Mouse (Mus musculus) embryonic stem cell, embryonic (primary cell): ENCODE results near the gene Ly6g5c.

ENCODE experiments used
- CTCF ChIA-PET, 4 experiments: fragments of 300-600 bp in 2 of 4; fragments of 350-600 bp in 2 of 4; sonication (Branson Sonifier 250); formaldehyde crosslinking; loops; one replicate each; lab custom pipeline; 2022; ENCODE audit warnings: inconsistent platforms in 2 of 4; lab: Charles Lee
- POLR2A ChIA-PET, 4 experiments: fragments of 300-600 bp in 2 of 4; fragments of 350-600 bp in 2 of 4; sonication (Branson Sonifier 250); formaldehyde crosslinking; loops; one replicate each; lab custom pipeline; 2022; ENCODE audit warnings: antibody characterized with exemption in 4 of 4, inconsistent platforms in 1 of 4; lab: Charles Lee

Ly6g5c gene

DNA sequence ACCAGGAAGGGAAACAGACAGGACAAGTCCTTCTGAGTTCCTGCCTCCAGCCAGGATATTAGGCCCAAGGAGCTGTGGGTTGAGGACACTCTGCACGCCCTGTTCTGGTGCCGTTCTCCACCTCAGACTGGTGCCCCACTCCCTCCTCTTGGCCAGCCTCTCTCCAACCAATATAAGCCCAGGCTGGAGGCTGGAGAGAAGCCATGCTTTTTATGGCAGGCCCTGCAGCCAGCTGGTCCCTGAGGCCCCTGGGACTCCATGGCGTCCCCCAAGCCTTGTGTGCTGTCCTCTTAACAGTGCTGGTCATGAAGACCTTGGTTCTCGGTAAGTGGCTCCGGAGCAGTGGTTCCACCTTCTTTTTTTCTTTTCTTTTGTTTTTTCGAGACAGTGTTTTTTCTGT lies at the start of gene Ly6g5c:
Ly6g5c (plus strand) TSS at position 183 of the 400 bp plus-strand sequence.
- ChIA-PET CTCF (interaction anchor here in 2 of 4 experiments (0.5 to 1.0 kb wide), 3 partner anchors 11 to 102 kb away, joined by 7 to 14 read pairs (median 8); no protein-coding TSS in a partner anchor), POLR2A (interaction anchor here in 3 of 4 experiments (0.6 to 1.9 kb wide), 9 partner anchors 9 to 1152 kb away, joined by 3 to 10 read pairs (median 4); partner anchors contain the start of genes Csnk2b (in 1 of the 3) and Gpank1 (in 1 of the 3))

DNA sequence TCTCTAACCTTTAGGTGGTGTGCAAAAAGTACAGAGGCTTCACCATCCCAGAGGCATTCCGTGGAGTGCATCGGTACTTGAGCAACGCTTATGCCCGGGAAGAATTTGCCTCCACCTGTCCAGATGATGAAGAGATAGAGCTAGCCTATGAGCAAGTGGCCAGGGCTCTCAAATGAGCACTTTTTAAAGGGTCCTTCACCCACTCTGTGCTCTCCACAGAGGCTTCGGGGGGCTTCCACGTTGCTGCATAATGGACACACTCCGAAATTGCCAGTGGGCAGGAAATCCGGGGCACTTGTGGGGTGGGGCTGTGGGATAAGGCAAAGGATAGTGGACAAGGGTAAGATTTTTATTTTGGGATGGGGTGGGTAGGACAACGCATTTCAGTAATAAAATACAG lies 49.8 kb upstream of the Ly6g5c start:
- POLR2A ChIA-PET: interaction anchor here in 3 of 4 experiments (0.6 to 5.6 kb wide), 46 partner anchors 10 to 327 kb away, joined by 3 to 105 read pairs (median 5); partner anchors contain the start of genes Ddx39b (in 3 of the 3), Msh5 (in 3 of the 3), Clic1 (in 2 of the 3) and D17H6S53E (in 2 of the 3)
- CTCF ChIA-PET: interaction anchor here (0.5 to 2.5 kb wide), 14 partner anchors 12 to 729 kb away, joined by 3 to 13 read pairs (median 4); partner anchors contain the start of genes Abhd16a (in 1 of the 4), Csnk2b (in 1 of the 4), Gpank1 (in 1 of the 4) and Msh5 (in 1 of the 4)

DNA sequence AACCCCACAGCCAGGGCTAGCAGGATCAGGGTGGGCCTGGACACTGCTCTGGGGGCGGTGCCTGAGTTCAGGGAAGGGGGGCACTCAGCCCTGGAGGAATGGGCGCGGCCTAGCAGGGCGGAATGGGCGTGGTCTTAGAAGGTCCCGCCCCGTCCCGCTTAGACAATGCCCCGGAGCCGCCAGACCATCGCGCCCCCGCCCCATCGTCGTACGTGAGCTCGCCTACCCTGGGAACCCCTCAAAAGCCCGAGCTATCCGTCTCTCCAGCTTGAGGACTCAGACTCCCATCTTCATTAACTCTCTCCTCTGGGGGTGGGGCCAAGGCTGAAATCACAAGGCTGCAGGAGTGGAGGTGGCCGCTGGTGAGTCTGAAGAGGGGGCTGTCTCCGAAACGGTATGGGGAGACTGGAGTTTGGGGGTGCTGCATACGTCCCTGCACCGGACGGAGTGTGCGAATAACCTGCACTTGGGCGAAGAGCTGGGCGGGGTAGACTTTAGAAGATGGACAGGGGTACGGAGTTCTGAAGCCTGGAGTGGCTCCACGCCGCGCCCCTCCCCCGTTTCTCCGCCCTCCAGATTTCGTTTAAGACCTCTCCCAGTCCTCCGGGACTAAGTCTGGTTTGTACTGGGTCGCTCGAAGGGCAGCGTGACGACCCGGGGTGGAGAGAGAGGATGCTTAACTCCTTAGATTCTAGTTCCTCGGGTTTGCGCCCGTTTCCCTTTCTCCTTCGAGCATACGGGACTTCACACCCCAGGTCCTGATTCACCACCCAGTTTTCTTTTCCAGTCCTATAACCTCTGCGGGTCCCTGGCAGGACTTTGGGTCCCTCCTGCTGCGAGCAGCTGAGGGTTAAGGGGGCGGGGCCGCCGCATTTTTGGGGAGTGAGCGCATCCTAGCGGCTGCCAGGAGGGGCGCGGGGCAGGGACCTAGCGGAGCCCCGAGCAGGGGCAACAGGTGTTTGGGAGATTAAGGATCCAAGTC lies 48.9 kb upstream of the Ly6g5c start, which contains the start of gene Ddah2:
Ddah2 (plus strand) TSS at position 125 of the 982 bp plus-strand sequence.
- POLR2A ChIA-PET: interaction anchor here in 3 of 4 experiments (0.6 to 5.6 kb wide), 74 partner anchors 8 to 412 kb away, joined by 3 to 105 read pairs (median 4); partner anchors contain the start of genes Clic1 (in 3 of the 3), Ddx39b (in 3 of the 3), Ly6g6e (in 3 of the 3) and Msh5 (in 3 of the 3)
- CTCF ChIA-PET: interaction anchor here (0.5 to 2.5 kb wide), 23 partner anchors 9 to 728 kb away, joined by 3 to 13 read pairs (median 4); partner anchors contain the start of genes Abhd16a (in 1 of the 4), Clic1 (in 1 of the 4), Csnk2b (in 1 of the 4) and Gpank1 (in 1 of the 4)

DNA sequence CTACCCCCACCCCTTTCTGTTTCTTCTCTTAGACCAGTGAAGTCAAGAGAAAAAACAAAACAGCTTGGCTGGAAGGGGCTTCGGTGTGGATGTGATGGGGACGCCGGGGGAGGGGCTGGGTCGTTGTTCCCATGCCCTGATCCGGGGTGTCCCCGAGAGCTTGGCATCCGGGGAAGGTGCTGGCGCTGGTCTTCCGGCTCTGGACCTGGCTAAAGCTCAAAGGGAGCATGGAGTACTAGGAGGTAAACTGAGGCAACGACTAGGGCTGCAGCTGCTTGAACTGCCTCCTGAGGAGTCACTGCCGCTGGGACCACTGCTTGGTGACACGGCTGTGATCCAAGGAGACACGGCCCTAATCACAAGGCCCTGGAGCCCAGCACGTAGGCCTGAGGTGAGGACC lies 48.0 kb upstream of the Ly6g5c start:
- ChIA-PET CTCF (interaction anchor here in 3 of 4 experiments (0.8 to 2.5 kb wide), 13 partner anchors 10 to 114 kb away, joined by 3 to 13 read pairs (median 5); partner anchors contain the start of genes Msh5 (in 2 of the 3) and Clic1 (in 1 of the 3)), POLR2A (interaction anchor here in 3 of 4 experiments (0.5 to 5.6 kb wide), 52 partner anchors 9 to 413 kb away, joined by 3 to 105 read pairs (median 5); partner anchors contain the start of genes Clic1 (in 3 of the 3), Msh5 (in 3 of the 3), Ddx39b (in 2 of the 3) and Ly6g6e (in 2 of the 3))

DNA sequence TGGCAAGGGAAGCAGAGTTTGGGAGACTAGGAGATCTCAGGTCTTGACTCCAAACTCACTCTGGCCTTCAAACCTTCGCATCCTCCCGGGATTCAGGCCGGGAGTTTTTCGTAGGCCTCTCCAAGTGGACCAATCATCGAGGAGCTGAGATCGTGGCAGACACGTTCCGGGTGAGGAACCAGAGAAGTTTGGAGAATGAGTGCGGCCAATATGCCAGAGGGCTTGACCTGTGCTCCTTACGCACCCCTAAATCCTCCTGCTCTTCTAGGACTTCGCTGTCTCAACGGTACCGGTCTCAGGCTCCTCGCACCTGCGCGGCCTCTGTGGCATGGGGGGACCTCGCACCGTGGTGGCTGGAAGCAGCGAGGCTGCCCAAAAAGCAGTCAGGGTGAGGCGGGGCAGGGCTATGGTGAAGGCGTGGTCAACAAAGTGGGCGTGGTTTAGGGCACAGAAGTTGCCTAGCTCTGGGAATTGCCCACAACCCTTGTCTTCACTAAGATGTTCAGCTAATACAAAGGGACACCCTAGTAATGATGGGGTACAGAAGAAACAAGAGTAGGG lies 47.3 kb upstream of the Ly6g5c start:
- ChIA-PET CTCF (interaction anchor here in 2 of 4 experiments (0.8 to 1.6 kb wide), 9 partner anchors 9 to 108 kb away, joined by 3 to 6 read pairs (median 4); partner anchors contain the start of gene Msh5 (in 1 of the 2)), POLR2A (interaction anchor here in 3 of 4 experiments (0.6 to 5.6 kb wide), 29 partner anchors 9 to 187 kb away, joined by 3 to 105 read pairs (median 5); partner anchors contain the start of genes Msh5 (in 3 of the 3), Clic1 (in 2 of the 3), Ly6g6e (in 2 of the 3) and Csnk2b (in 1 of the 3))

DNA sequence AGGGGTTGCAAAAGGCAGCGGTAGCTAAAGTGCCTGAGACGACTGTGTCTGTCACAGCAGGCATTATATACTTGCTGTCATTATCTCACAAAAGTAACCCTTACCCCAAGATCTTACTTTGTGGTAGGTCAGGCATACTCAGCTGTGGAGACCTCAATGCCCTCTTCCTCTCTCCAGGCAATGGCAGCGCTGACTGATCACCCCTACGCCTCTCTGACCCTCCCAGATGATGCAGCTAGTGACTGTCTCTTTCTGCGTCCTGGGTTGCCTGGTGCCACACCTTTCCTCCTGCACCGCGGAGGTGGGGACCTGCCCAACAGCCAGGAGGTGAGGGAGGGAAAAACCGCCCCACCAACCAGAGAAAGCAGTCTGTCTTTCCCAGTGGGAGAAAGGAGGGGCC lies 46.8 kb upstream of the Ly6g5c start:
- ChIA-PET CTCF (interaction anchor here in 1 of 4 experiments (0.8 to 1.6 kb wide), 5 partner anchors 9 to 109 kb away, joined by 3 to 5 read pairs (median 4); no protein-coding TSS in a partner anchor), POLR2A (interaction anchor here (0.6 to 5.6 kb wide), 32 partner anchors 10 to 186 kb away, joined by 3 to 105 read pairs (median 4); partner anchors contain the start of genes Msh5 (in 3 of the 4), Clic1 (in 2 of the 4), Ddx39b (in 2 of the 4) and Ly6g6e (in 2 of the 4))

DNA sequence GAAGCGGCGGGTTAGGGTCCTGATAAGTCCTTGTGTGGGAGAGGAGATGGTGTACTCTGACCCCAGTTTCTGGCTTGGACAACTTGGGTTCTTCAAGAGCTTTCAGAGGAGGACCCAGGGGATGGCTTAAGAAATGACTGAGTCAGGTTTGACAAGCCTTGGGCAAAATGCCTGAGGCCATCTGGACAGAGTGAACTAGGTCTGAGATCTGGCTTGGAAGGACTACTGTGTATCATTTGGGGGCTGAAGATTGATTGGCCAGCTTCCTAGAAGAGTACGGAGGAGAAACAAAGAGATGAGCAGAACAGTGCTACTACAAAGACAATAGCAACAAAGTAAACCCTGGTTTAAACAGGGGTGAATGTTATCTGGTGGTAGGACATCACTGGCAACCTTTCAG lies 44.6 kb upstream of the Ly6g5c start:
- ChIA-PET POLR2A (interaction anchor here in 2 of 4 experiments (0.5 to 5.6 kb wide), 20 partner anchors 10 to 188 kb away, joined by 3 to 82 read pairs (median 4); partner anchors contain the start of genes Clic1 (in 2 of the 2), Ly6g6e (in 2 of the 2), Msh5 (in 1 of the 2) and Sapcd1 (in 1 of the 2)), CTCF (interaction anchor here in 2 of 4 experiments (1.0 to 1.3 kb wide), 4 partner anchors 17 to 42 kb away, joined by 3 to 5 read pairs (median 4); partner anchors contain the start of genes Abhd16a (in 1 of the 2) and Msh5 (in 1 of the 2))

DNA sequence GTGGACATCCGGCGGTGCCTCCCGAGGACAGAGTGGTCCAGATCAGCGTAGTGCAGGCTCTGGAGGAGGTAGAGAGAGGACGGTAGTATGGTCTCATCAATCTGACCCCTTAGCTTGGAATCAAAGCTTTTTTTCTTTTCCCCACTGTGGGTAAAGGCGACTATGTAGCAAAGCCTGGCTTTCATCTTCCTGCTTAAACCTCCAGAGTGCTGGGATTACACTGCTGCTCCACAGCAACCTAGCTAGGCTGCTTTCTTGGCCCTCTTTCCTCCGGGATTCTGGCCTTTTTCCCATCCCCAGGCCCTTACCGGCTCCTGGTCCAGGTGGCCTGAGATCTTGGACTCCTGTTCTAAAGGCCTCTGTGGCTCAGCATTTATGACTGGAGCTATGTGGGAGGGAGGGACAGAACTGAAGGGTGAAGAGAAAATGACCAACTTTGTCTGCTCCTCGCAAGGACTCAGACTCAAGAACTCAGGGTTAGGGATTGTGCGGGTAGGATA lies 43.7 kb upstream of the Ly6g5c start:
- ChIA-PET CTCF (interaction anchor here in 3 of 4 experiments (0.9 to 1.3 kb wide), 8 partner anchors 10 to 104 kb away, joined by 3 to 5 read pairs (median 4); partner anchors contain the start of genes Abhd16a (in 1 of the 3) and Msh5 (in 1 of the 3)), POLR2A (interaction anchor here in 3 of 4 experiments (0.6 to 2.0 kb wide), 22 partner anchors 9 to 187 kb away, joined by 3 to 16 read pairs (median 4); partner anchors contain the start of genes Ly6g6e (in 2 of the 3), Msh5 (in 2 of the 3), Clic1 (in 1 of the 3) and Ddx39b (in 1 of the 3))

DNA sequence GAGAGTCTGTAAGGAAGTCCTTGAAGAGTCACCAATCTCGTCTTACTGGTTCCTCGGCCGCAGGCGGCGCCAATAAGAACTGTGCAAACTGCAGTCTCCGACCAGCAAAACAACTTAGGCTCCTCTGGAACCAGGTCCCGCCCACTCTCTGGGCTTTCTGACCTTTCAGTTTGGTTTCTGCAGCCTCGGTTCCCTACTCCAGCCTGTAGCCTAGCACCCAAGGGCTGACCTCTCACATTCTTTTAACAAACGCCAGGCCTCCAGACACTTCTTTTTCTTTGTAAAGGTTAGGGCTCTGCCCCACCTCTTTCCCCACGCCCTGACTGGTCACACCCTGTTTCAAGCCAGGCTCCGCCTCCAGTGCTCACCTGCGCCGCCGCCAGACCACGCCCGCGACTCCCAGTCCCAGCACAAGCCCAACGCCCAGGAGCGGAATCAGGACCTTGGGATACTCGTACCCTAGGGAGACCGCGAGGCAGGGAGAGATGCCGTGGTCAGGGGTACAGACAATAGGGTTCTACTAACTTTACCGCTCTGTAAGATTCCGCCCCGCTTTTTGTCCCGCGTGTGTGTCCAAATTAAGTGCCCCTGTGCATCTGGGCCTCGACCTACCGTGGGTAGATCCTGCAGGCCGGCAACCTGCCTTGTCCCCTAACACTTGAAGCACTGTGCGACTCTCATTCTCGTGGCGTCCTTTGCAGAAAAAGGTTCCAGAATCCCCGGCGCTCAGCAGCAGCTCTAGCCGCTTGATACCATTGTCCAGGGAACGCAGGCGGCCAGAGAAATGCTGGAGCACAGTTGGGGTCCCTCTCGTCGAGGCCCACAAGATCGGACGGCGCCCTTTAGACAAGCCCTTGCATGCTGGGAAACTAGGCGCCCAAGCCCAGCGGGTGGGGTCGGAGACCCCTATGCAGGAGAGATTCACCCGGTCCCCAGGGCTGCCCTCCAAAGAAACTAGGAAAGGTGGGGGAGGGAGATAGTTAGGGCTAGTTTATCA lies 42.8 kb upstream of the Ly6g5c start, which contains the start of gene Ly6g6c:
Ly6g6c (plus strand) TSS at position 438 of the 997 bp plus-strand sequence.
- ChIA-PET CTCF (interaction anchor here in 3 of 4 experiments (0.6 to 1.2 kb wide), 5 partner anchors 9 to 104 kb away, joined by 3 to 4 read pairs (median 4); no protein-coding TSS in a partner anchor), POLR2A (interaction anchor here in 3 of 4 experiments (0.8 to 2.0 kb wide), 8 partner anchors 9 to 176 kb away, joined by 3 to 16 read pairs (median 6); partner anchors contain the start of genes Ly6g6e (in 2 of the 3), Clic1 (in 1 of the 3), Ddx39b (in 1 of the 3) and Msh5 (in 1 of the 3))

DNA sequence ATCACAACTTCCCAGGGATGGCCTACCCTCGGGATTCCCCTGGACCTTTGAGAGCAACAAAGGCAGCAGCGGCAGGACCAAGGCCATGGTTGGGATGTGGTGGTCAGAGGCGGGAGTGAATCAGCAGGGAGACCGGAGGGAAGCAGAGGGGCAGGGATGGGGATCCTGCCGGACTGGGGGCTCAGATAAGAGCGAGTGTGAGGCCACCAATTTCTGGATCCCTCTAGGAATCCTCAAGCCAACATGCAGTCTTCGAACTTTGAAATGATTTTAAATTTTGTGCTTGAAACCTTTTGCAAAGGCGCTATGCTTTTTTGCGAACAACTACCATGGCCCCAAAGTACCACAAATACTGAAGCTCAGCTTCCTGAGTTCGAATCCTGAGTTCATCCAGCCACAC lies 42.0 kb upstream of the Ly6g5c start, which contains the start of gene Mpig6b:
Mpig6b (minus strand) TSS at position 101 of the 400 bp plus-strand sequence.
- CTCF ChIA-PET: interaction anchor here in 1 of 4 experiments (0.6 kb wide), 1 partner anchor 116 kb away, joined by 3 read pairs; no protein-coding TSS in a partner anchor
- POLR2A ChIA-PET: interaction anchor here in 3 of 4 experiments (0.8 to 1.4 kb wide), 3 partner anchors 8 to 19 kb away, joined by 3 to 5 read pairs (median 4); partner anchors contain the start of genes Ly6g6e (in 1 of the 3) and Msh5 (in 1 of the 3)

DNA sequence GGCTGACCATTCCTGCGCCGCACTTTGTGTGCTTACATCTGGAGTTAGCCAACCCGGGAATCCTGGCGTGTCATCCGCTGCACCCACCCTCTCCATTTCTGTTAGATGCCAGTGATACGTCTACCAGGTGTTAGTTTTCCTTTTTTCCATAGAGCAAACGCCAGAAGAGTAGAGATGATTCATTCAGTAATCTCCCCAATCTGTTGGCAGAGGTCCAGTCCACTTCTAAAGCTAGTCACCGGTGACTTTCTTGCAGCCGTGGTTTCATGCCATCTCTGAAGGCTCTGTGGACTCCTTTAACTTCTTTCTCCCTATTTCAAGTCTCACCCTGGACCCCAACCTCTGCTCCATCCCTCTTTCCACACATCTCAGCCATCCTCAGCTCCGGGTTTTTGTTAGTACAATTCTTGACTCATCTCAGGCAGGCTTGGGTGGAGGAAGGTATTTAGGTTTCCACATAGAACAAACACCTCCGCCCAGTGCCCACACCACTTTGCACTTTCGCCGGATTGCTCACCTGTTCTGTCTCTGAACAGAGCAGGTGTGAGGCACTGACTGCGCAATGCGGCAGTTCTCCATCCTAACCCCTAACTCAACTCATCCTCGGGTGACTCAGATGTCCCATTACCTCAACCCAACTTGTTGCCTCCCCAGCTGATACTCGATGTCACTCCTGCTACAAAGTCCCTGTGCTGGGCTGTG lies 39.7 kb upstream of the Ly6g5c start:
- ChIA-PET POLR2A (interaction anchor here in 3 of 4 experiments (0.6 to 2.2 kb wide), 4 partner anchors 9 to 122 kb away, joined by 3 to 5 read pairs (median 3); partner anchors contain the start of gene Ddah2 (in 1 of the 3)), CTCF (no interaction called here)

DNA sequence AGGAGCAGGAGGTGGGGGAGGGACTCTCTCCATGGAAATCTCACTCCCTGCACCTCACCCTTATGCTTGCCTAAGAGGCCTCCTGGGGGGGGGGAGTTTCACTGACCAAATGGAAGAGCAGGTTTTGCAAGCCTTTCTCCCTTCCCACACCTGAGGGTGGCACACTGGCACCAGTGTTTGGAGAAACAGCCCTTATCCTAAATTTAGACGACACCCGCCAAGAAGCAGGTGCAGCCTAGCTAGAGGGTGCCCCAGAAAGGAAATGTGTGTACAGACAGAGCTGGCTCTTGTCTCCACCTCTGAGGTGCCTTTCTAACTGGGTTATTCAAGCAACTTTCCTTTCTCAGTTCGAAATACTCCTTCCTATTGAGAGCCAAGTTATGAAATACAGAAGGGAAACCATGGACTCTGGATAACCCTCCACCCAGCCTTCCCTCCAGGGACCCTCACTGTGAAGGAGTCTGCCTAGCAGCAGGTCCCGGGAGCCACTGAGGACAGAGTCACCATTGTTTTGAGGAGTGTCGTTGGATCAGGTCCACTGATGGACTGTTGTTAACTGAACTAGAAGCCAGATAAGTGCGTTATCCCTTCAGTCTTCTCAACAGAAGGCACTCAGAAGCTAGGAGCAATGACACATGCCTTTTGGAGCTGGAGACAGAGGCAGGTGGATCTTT lies 37.4 kb upstream of the Ly6g5c start:
- CTCF ChIA-PET: interaction anchor here in 2 of 4 experiments (0.7 to 1.1 kb wide), 2 partner anchors 11 to 165 kb away, joined by 3 to 4 read pairs; no protein-coding TSS in a partner anchor
- POLR2A ChIA-PET: interaction anchor here in 3 of 4 experiments (0.6 to 2.7 kb wide), 9 partner anchors 10 to 450 kb away, joined by 3 to 20 read pairs (median 4); partner anchors contain the start of genes Ddah2 (in 1 of the 3) and Vars (in 1 of the 3)

DNA sequence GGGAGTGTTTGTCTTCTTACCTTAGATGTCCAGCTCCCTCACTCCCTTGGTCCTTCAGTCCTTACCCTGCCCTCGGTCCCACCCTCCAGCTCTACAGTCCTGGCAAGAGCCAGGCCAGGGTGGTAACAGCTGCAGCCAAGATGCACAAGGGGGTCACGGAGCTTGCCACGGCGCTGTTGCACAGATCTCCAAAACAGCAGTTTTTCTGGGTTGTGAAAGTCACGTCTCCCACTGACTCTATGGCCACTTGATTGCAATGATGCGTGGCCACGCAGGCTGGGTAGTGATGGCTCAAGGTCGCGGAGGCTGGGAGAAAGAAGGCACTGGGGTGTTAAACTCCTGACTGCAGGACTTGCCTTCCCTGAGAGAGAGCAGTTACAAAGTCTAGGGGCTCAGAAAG lies 36.6 kb upstream of the Ly6g5c start:
- ChIA-PET POLR2A (interaction anchor here in 3 of 4 experiments (0.6 to 2.7 kb wide), 13 partner anchors 9 to 172 kb away, joined by 3 to 20 read pairs (median 3); partner anchors contain the start of genes Ddah2 (in 1 of the 3), Msh5 (in 1 of the 3) and Vars (in 1 of the 3)), CTCF (interaction anchor here in 1 of 4 experiments (0.7 to 1.1 kb wide), 3 partner anchors 9 to 23 kb away, joined by 3 to 4 read pairs (median 3); no protein-coding TSS in a partner anchor)
